Mouse (Mus musculus): ENCODE measurements around the gene Tbc1d1. TPM values are rescaled to one million over a fixed set of nuclear protein-coding genes. Genes with fewer than 3 reads are reported as not detected.

Gene Tbc1d1
- total RNA-seq, 1 experiment, result 31.1 TPM

- no peak overlapping the region for H3K9ac ChIP-seq (ENCODE audit: insufficient read depth, low read depth, low read length, poor library complexity, severe bottlenecking)
- no peak overlapping the region for H3K4me3 ChIP-seq (ENCODE audit: insufficient read depth in 1 of 2, low read depth in 1 of 2, low read length in 2 of 2, poor library complexity in 1 of 2, severe bottlenecking in 1 of 2)
- TF ChIP-seq HCFC1 (IDR thresholded peaks at IDR 0.05; ENCODE audit: borderline replicate concordance, insufficient read depth, low read length) (no peak), CHD2 (IDR thresholded peaks at IDR 0.05; ENCODE audit: low read depth, low read length) (no peak), ZNF384 (IDR thresholded peaks at IDR 0.05; ENCODE audit: low read depth, low read length) (no peak), MAFK (IDR thresholded peaks at IDR 0.05; ENCODE audit: insufficient read depth, low read depth, low read length) (no peak), ZC3H11A (IDR thresholded peaks at IDR 0.05; ENCODE audit: borderline replicate concordance, low read depth, low read length) (no peak)
- no peak for DNase-seq (ENCODE audit: low read depth, low spot score)
- peaks cover 4% of the 10 kb centered on the region in 2 experiments; a peak in 1 of 4 replicates for H3K4me1 ChIP-seq (ENCODE audit: control insufficient read depth in 2 of 2, insufficient read depth in 2 of 2, low read length in 2 of 2, poor library complexity in 1 of 2)
- peaks cover 5% of the 10 kb centered on the region; the same call in 1 of the 2 replicates for H3K36me3 ChIP-seq (ENCODE audit: control insufficient read depth, insufficient read depth, low read length, poor library complexity, severe bottlenecking)
- in situ Hi-C loops (cut with MboI; ENCODE audit: low sequenced_read_pairs in 2 of 2, unreplicated experiment in 2 of 2), result no loop called here
- no peak overlapping the region for H3K27ac ChIP-seq (ENCODE audit: insufficient read depth, low read depth, low read length, poor library complexity, severe bottlenecking)
- H3K9me3 ChIP-seq (ENCODE audit: control insufficient read depth, insufficient read depth, low read depth, low read length), result no peaks in the 10 kb centered on the region
These were observed 168.2 kb downstream of the Tbc1d1 start for GRCm38 (mm10) chr5:64324353-64324752.

GRCm38 (mm10) chr5:64324920-64325319 lies 168.8 kb downstream of the Tbc1d1 start:
- peaks cover 4% of the 10 kb centered on the region in 2 experiments; a peak in 1 of 4 replicates for H3K4me1 ChIP-seq (ENCODE audit: control insufficient read depth in 2 of 2, insufficient read depth in 2 of 2, low read length in 2 of 2, poor library complexity in 1 of 2)
- peaks cover 5% of the 10 kb centered on the region; the same call in 1 of the 2 replicates for H3K36me3 ChIP-seq (ENCODE audit: control insufficient read depth, insufficient read depth, low read length, poor library complexity, severe bottlenecking)
- no peak overlapping the region for H3K27ac ChIP-seq (ENCODE audit: insufficient read depth, low read depth, low read length, poor library complexity, severe bottlenecking)
- in situ Hi-C loops (cut with MboI; ENCODE audit: low sequenced_read_pairs in 2 of 2, unreplicated experiment in 2 of 2), result no loop called here
- TF ChIP-seq HCFC1 (IDR thresholded peaks at IDR 0.05; ENCODE audit: borderline replicate concordance, insufficient read depth, low read length), result no peak
- TF ChIP-seq CHD2 (IDR thresholded peaks at IDR 0.05; ENCODE audit: low read depth, low read length), result no peak
- no peak for TF ChIP-seq ZNF384 (IDR thresholded peaks at IDR 0.05; ENCODE audit: low read depth, low read length)
- TF ChIP-seq MAFK (IDR thresholded peaks at IDR 0.05; ENCODE audit: insufficient read depth, low read depth, low read length), result no peak
- TF ChIP-seq ZC3H11A (IDR thresholded peaks at IDR 0.05; ENCODE audit: borderline replicate concordance, low read depth, low read length), result no peak
- no peak overlapping the region for H3K9ac ChIP-seq (ENCODE audit: insufficient read depth, low read depth, low read length, poor library complexity, severe bottlenecking)
- H3K9me3 ChIP-seq (ENCODE audit: control insufficient read depth, insufficient read depth, low read depth, low read length), result no peaks in the 10 kb centered on the region
- DNase-seq (ENCODE audit: low read depth, low spot score), result no peak
- no peak overlapping the region for H3K4me3 ChIP-seq (ENCODE audit: insufficient read depth in 1 of 2, low read depth in 1 of 2, low read length in 2 of 2, poor library complexity in 1 of 2, severe bottlenecking in 1 of 2)

- no peaks in the 10 kb centered on the region for H3K9me3 ChIP-seq (ENCODE audit: control insufficient read depth, insufficient read depth, low read depth, low read length)
- H3K27ac ChIP-seq (ENCODE audit: insufficient read depth, low read depth, low read length, poor library complexity, severe bottlenecking), result no peak overlapping the region
- no peak for DNase-seq (ENCODE audit: low read depth, low spot score)
- in situ Hi-C loops (cut with MboI; ENCODE audit: low sequenced_read_pairs in 2 of 2, unreplicated experiment in 2 of 2), result no loop called here
- H3K4me3 ChIP-seq (ENCODE audit: insufficient read depth in 1 of 2, low read depth in 1 of 2, low read length in 2 of 2, poor library complexity in 1 of 2, severe bottlenecking in 1 of 2), result no peak overlapping the region
- TF ChIP-seq ZC3H11A (IDR thresholded peaks at IDR 0.05; ENCODE audit: borderline replicate concordance, low read depth, low read length) (no peak), HCFC1 (IDR thresholded peaks at IDR 0.05; ENCODE audit: borderline replicate concordance, insufficient read depth, low read length) (no peak), MAFK (IDR thresholded peaks at IDR 0.05; ENCODE audit: insufficient read depth, low read depth, low read length) (no peak), ZNF384 (IDR thresholded peaks at IDR 0.05; ENCODE audit: low read depth, low read length) (no peak), CHD2 (IDR thresholded peaks at IDR 0.05; ENCODE audit: low read depth, low read length) (no peak)
- H3K4me1 ChIP-seq (ENCODE audit: control insufficient read depth in 2 of 2, insufficient read depth in 2 of 2, low read length in 2 of 2, poor library complexity in 1 of 2), result peaks cover 4% of the 10 kb centered on the region in 2 experiments; a peak in 1 of 4 replicates
- H3K9ac ChIP-seq (ENCODE audit: insufficient read depth, low read depth, low read length, poor library complexity, severe bottlenecking), result no peak overlapping the region
- peaks cover 5% of the 10 kb centered on the region; the same call in 1 of the 2 replicates for H3K36me3 ChIP-seq (ENCODE audit: control insufficient read depth, insufficient read depth, low read length, poor library complexity, severe bottlenecking)
These were observed 169.7 kb downstream of the Tbc1d1 start for GRCm38 (mm10) chr5:64325741-64326355.

GRCm38 (mm10) chr5:64326427-64327181 lies 170.5 kb downstream of the Tbc1d1 start:
- Histone ChIP-seq H3K4me3 (ENCODE audit: insufficient read depth in 1 of 2, low read depth in 1 of 2, low read length in 2 of 2, poor library complexity in 1 of 2, severe bottlenecking in 1 of 2) (no peak overlapping the region), H3K36me3 (ENCODE audit: control insufficient read depth, insufficient read depth, low read length, poor library complexity, severe bottlenecking) (peaks cover 8% of the 10 kb centered on the region; the same call in 1 of the 2 replicates), H3K4me1 (ENCODE audit: control insufficient read depth in 2 of 2, insufficient read depth in 2 of 2, low read length in 2 of 2, poor library complexity in 1 of 2) (peaks cover 4% of the 10 kb centered on the region in 2 experiments; a peak in 1 of 4 replicates), H3K27ac (ENCODE audit: insufficient read depth, low read depth, low read length, poor library complexity, severe bottlenecking) (no peak overlapping the region), H3K9me3 (ENCODE audit: control insufficient read depth, insufficient read depth, low read depth, low read length) (no peaks in the 10 kb centered on the region), H3K9ac (ENCODE audit: insufficient read depth, low read depth, low read length, poor library complexity, severe bottlenecking) (no peak overlapping the region)
- no peak for TF ChIP-seq HCFC1 (IDR thresholded peaks at IDR 0.05; ENCODE audit: borderline replicate concordance, insufficient read depth, low read length)
- TF ChIP-seq MAFK (IDR thresholded peaks at IDR 0.05; ENCODE audit: insufficient read depth, low read depth, low read length), result no peak
- TF ChIP-seq ZC3H11A (IDR thresholded peaks at IDR 0.05; ENCODE audit: borderline replicate concordance, low read depth, low read length), result no peak
- no peak for TF ChIP-seq ZNF384 (IDR thresholded peaks at IDR 0.05; ENCODE audit: low read depth, low read length)
- TF ChIP-seq CHD2 (IDR thresholded peaks at IDR 0.05; ENCODE audit: low read depth, low read length), result no peak
- no peak for DNase-seq (ENCODE audit: low read depth, low spot score)
- in situ Hi-C loops (cut with MboI; ENCODE audit: low sequenced_read_pairs in 2 of 2, unreplicated experiment in 2 of 2), result no loop called here

Data from ES-E14 (cell line).